Mouse (Mus musculus) myocyte (in vitro differentiated cells): Measurements from ENCODE around the gene Rex1bd.

Experiments
- MAX ChIP-seq: IDR thresholded peaks from one replicate; pipeline ENCODE4 v1.6.1; 2011; ENCODE audit warnings: low read depth, mild to moderate bottlenecking, control low read depth
- MYOG ChIP-seq, 3 experiments: IDR thresholded peaks; one replicate each; pipeline ENCODE4 v1.6.1; 2011; ENCODE audit warnings: control low read depth in 2 of 3, low read depth in 2 of 3, mild to moderate bottlenecking in 2 of 3; ENCODE audit not compliant: insufficient read length in 2 of 3, control insufficient read depth in 1 of 3, insufficient read depth in 1 of 3
- POLR2A ChIP-seq: IDR thresholded peaks from one replicate; pipeline ENCODE4 v1.6.1; 2011; ENCODE audit warnings: low read depth, mild to moderate bottlenecking, control low read depth, moderate library complexity; ENCODE audit not compliant: insufficient read length
- POLR2AphosphoS2 ChIP-seq: IDR thresholded peaks from one replicate; pipeline ENCODE4 v1.6.1; 2011; ENCODE audit warnings: low read depth, control low read depth; ENCODE audit not compliant: insufficient read length
- TCF12 ChIP-seq: IDR thresholded peaks from one replicate; pipeline ENCODE4 v1.6.1; 2011; ENCODE audit warnings: mild to moderate bottlenecking, control low read depth; ENCODE audit not compliant: poor library complexity, insufficient read depth, severe bottlenecking
- TCF3 ChIP-seq: IDR thresholded peaks from one replicate; pipeline ENCODE4 v1.6.1; 2011; ENCODE audit warnings: low read depth, control low read depth; ENCODE audit not compliant: insufficient read length
- USF1 ChIP-seq: IDR thresholded peaks from one replicate; pipeline ENCODE4 v1.6.1; 2011; ENCODE audit warnings: low read depth, mild to moderate bottlenecking, control low read depth, moderate library complexity

DNA sequence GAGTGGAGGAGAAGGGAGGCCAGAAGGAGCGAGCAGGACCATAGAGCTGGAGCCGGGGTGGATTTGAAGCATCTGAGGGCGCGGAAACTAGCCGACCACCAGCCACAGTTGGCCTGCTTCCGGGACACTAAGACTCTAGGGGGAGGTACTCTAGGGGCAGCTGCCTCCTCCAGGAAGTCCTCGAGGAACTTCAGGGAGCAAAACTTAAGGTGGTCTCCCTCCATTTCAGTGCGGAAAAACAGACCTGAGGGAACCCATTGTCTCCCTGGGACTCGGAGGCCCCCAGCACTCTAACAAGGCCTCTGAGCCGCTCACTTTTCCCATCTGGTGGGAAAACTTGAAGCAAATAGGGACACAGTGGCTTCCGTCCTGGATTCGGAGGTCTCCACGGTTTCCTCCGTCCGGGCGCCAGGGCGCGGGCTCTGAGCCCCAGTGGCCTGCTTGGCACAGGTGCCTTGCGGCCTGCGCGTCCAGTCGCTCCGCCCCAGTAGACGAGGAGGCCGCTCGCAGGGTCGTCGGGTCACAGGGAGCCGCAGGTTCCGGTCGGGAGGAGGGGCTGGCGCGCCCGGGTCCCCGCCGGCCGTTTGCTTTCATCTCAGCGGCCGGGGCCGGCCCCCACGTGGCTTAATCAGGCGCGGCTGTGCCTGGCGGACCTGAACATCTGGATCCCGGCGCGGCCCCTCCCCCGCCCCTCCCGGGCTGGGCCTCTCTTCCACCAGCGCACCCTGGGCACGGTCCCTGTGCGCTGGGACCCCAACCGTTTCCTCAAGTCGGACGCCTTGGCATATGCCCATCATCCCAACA is 18.4 kb downstream of the Rex1bd start:
- TF ChIP-seq POLR2A (no peak), TCF12 (no peak), POLR2AphosphoS2 (no peak), TCF3 (no peak), USF1 (no peak), MAX (no peak), MYOG (IDR thresholded peaks at IDR 0.05; ENCODE audit: control insufficient read depth in 1 of 3, insufficient read depth in 1 of 3, insufficient read length in 2 of 3, low read depth in 2 of 3) (no peak)
